Mouse (Mus musculus): ENCODE data around the gene Zbtb12. TPM values are rescaled to one million over a fixed set of nuclear protein-coding genes. Genes with fewer than 3 reads are reported as not detected.

The Zbtb12 gene
- polyA plus RNA-seq, 1 experiment from 2014 or later: 1.6 TPM

- WGBS: 90% methylated on average over 8 of the region's 8 CpGs
- Histone ChIP-seq H3K36me3 (replicated peaks; ENCODE audit: control insufficient read depth, insufficient read depth, low read depth, low read length) (no peaks in the 10 kb centered on the region), H3K9me3 (replicated peaks; ENCODE audit: control insufficient read depth, low read length) (no peaks in the 10 kb centered on the region), H3K27ac (replicated peaks; ENCODE audit: low read depth, low read length) (no peak overlapping the region), H3K9ac (replicated peaks; ENCODE audit: low read length) (peak overlapping the region; percentile 68), H3K4me3 (ENCODE audit: low read depth, low read length) (peak overlapping the region; percentile 63), H3K4me1 (ENCODE audit: control insufficient read depth, insufficient read depth, low read length) (no peaks in the 10 kb centered on the region; the same call in 1 of the 2 replicates), H3K4me2 (ENCODE audit: low read depth, low read length) (peak overlapping the region; percentile 91), H3K27me3 (ENCODE audit: control insufficient read depth, insufficient read depth, low read length) (no peaks in the 10 kb centered on the region)
- DNase-seq (ENCODE audit: low spot score) (no peak), ATAC-seq (replicated peaks; ENCODE audit: insufficient number of reproducible peaks, low FRiP score, low TSS enrichment, low read depth) (no peak)
Measured at GRCm38 (mm10) chr17:34932287-34932686, 53.0 kb downstream of the Zbtb12 start.

- Histone ChIP-seq H3K4me2 (ENCODE audit: low read depth, low read length) (no peak overlapping the region), H3K36me3 (replicated peaks; ENCODE audit: control insufficient read depth, insufficient read depth, low read depth, low read length) (no peaks in the 10 kb centered on the region), H3K9ac (replicated peaks; ENCODE audit: low read length) (peak overlapping the region; percentile 32; the same call in 1 of the 2 replicates), H3K27me3 (ENCODE audit: control insufficient read depth, insufficient read depth, low read length) (no peaks in the 10 kb centered on the region), H3K4me3 (ENCODE audit: low read depth, low read length) (no peak overlapping the region), H3K4me1 (ENCODE audit: control insufficient read depth, insufficient read depth, low read length) (no peaks in the 10 kb centered on the region; the same call in 1 of the 2 replicates), H3K9me3 (replicated peaks; ENCODE audit: control insufficient read depth, low read length) (no peaks in the 10 kb centered on the region), H3K27ac (replicated peaks; ENCODE audit: low read depth, low read length) (no peak overlapping the region)
- ATAC-seq (replicated peaks; ENCODE audit: insufficient number of reproducible peaks, low FRiP score, low TSS enrichment, low read depth): no peak
- 52% methylated on average over 24 of the region's 24 CpGs for WGBS
- DNase-seq (ENCODE audit: low spot score): no peak
Measured at GRCm38 (mm10) chr17:34934031-34934430, 54.7 kb downstream of the Zbtb12 start.

- Histone ChIP-seq H3K4me2 (ENCODE audit: low read depth, low read length) (no peak overlapping the region), H3K9me3 (replicated peaks; ENCODE audit: control insufficient read depth, low read length) (no peaks in the 10 kb centered on the region), H3K9ac (replicated peaks; ENCODE audit: low read length) (no peak overlapping the region; the same call in 1 of the 2 replicates), H3K27ac (replicated peaks; ENCODE audit: low read depth, low read length) (no peak overlapping the region), H3K27me3 (ENCODE audit: control insufficient read depth, insufficient read depth, low read length) (no peaks in the 10 kb centered on the region), H3K4me1 (ENCODE audit: control insufficient read depth, insufficient read depth, low read length) (no peaks in the 10 kb centered on the region; the same call in 1 of the 2 replicates), H3K4me3 (ENCODE audit: low read depth, low read length) (no peak overlapping the region), H3K36me3 (replicated peaks; ENCODE audit: control insufficient read depth, insufficient read depth, low read depth, low read length) (no peaks in the 10 kb centered on the region)
- no peak for DNase-seq (ENCODE audit: low spot score)
- no peak for ATAC-seq (replicated peaks; ENCODE audit: insufficient number of reproducible peaks, low FRiP score, low TSS enrichment, low read depth)
- 32% methylated on average over 8 of the region's 8 CpGs for WGBS
Measured at GRCm38 (mm10) chr17:34934830-34935229, 55.5 kb downstream of the Zbtb12 start.

GRCm38 (mm10) chr17:34937960-34938505 lies 58.8 kb downstream of the Zbtb12 start:
- ATAC-seq (replicated peaks; ENCODE audit: insufficient number of reproducible peaks, low FRiP score, low TSS enrichment, low read depth): no peak
- no peak for DNase-seq (ENCODE audit: low spot score)

GRCm38 (mm10) chr17:34941344-34942041 lies 62.2 kb downstream of the Zbtb12 start:
- Histone ChIP-seq H3K4me2 (ENCODE audit: low read depth, low read length) (peak overlapping the region; percentile 47), H3K9ac (replicated peaks; ENCODE audit: low read length) (peak overlapping the region; percentile 59)
- peak; percentile 58 for DNase-seq (ENCODE audit: low spot score)

More at GRCm38 (mm10) chr17:34937960-34938505, 58.8 kb downstream of the Zbtb12 start:
- Histone ChIP-seq H3K36me3 (replicated peaks; ENCODE audit: control insufficient read depth, insufficient read depth, low read depth, low read length) (no peaks in the 10 kb centered on the region), H3K9ac (replicated peaks; ENCODE audit: low read length) (no peak overlapping the region), H3K4me2 (ENCODE audit: low read depth, low read length) (no peak overlapping the region), H3K27ac (replicated peaks; ENCODE audit: low read depth, low read length) (no peak overlapping the region), H3K27me3 (ENCODE audit: control insufficient read depth, insufficient read depth, low read length) (no peaks in the 10 kb centered on the region), H3K4me3 (ENCODE audit: low read depth, low read length) (no peak overlapping the region), H3K9me3 (replicated peaks; ENCODE audit: control insufficient read depth, low read length) (no peaks in the 10 kb centered on the region), H3K4me1 (ENCODE audit: control insufficient read depth, insufficient read depth, low read length) (no peaks in the 10 kb centered on the region)
- WGBS: 85% methylated on average over 6 of the region's 6 CpGs

GRCm38 (mm10) chr17:34943128-34943815 lies 64.0 kb downstream of the Zbtb12 start:
- no peak overlapping the region for H3K9ac ChIP-seq (replicated peaks; ENCODE audit: low read length)
- DNase-seq (ENCODE audit: low spot score): no peak
- no peaks in the 10 kb centered on the region for H3K9me3 ChIP-seq (replicated peaks; ENCODE audit: control insufficient read depth, low read length)
- H3K27me3 ChIP-seq (ENCODE audit: control insufficient read depth, insufficient read depth, low read length): no peaks in the 10 kb centered on the region
- no peaks in the 10 kb centered on the region for H3K36me3 ChIP-seq (replicated peaks; ENCODE audit: control insufficient read depth, insufficient read depth, low read depth, low read length)
- ATAC-seq (replicated peaks; ENCODE audit: insufficient number of reproducible peaks, low FRiP score, low TSS enrichment, low read depth): no peak
- H3K27ac ChIP-seq (replicated peaks; ENCODE audit: low read depth, low read length): no peak overlapping the region
- 86% methylated on average over 4 of the region's 4 CpGs for WGBS
- H3K4me3 ChIP-seq (ENCODE audit: low read depth, low read length): no peak overlapping the region
- H3K4me2 ChIP-seq (ENCODE audit: low read depth, low read length): no peak overlapping the region
- H3K4me1 ChIP-seq (ENCODE audit: control insufficient read depth, insufficient read depth, low read length): no peaks in the 10 kb centered on the region

More at GRCm38 (mm10) chr17:34941344-34942041, 62.2 kb downstream of the Zbtb12 start:
- WGBS: 7% methylated on average over 15 of the region's 15 CpGs
- Histone ChIP-seq H3K9me3 (replicated peaks; ENCODE audit: control insufficient read depth, low read length) (no peaks in the 10 kb centered on the region), H3K27me3 (ENCODE audit: control insufficient read depth, insufficient read depth, low read length) (no peaks in the 10 kb centered on the region), H3K4me3 (ENCODE audit: low read depth, low read length) (peak overlapping the region; percentile 21; the same call in 1 of the 2 replicates), H3K27ac (replicated peaks; ENCODE audit: low read depth, low read length) (no peak overlapping the region), H3K36me3 (replicated peaks; ENCODE audit: control insufficient read depth, insufficient read depth, low read depth, low read length) (no peaks in the 10 kb centered on the region), H3K4me1 (ENCODE audit: control insufficient read depth, insufficient read depth, low read length) (no peaks in the 10 kb centered on the region)
- peak; percentile 53; the same call in 1 of the 2 replicates for ATAC-seq (replicated peaks; ENCODE audit: insufficient number of reproducible peaks, low FRiP score, low TSS enrichment, low read depth)

GRCm38 (mm10) chr17:34944362-34944761 lies 65.1 kb downstream of the Zbtb12 start:
- H3K36me3 ChIP-seq (replicated peaks; ENCODE audit: control insufficient read depth, insufficient read depth, low read depth, low read length): no peaks in the 10 kb centered on the region
- H3K4me2 ChIP-seq (ENCODE audit: low read depth, low read length): no peak overlapping the region
- H3K27ac ChIP-seq (replicated peaks; ENCODE audit: low read depth, low read length): no peak overlapping the region
- H3K9me3 ChIP-seq (replicated peaks; ENCODE audit: control insufficient read depth, low read length): no peaks in the 10 kb centered on the region
- ATAC-seq (replicated peaks; ENCODE audit: insufficient number of reproducible peaks, low FRiP score, low TSS enrichment, low read depth) (no peak), DNase-seq (ENCODE audit: low spot score) (no peak)
- H3K27me3 ChIP-seq (ENCODE audit: control insufficient read depth, insufficient read depth, low read length): no peaks in the 10 kb centered on the region
- H3K4me3 ChIP-seq (ENCODE audit: low read depth, low read length): no peak overlapping the region
- H3K4me1 ChIP-seq (ENCODE audit: control insufficient read depth, insufficient read depth, low read length): no peaks in the 10 kb centered on the region
- H3K9ac ChIP-seq (replicated peaks; ENCODE audit: low read length): no peak overlapping the region
